Mouse (Mus musculus): Measurements from ENCODE around the gene Olfr1076. TPM values are rescaled to one million over a fixed set of nuclear protein-coding genes. Genes with fewer than 3 reads are reported as not detected.

The Olfr1076 gene
- polyA plus RNA-seq (2017; shearing (Covaris generic)) = not detected

GRCm38 (mm10) chr2:86508161-86508560 is at the start of gene Olfr1076:
Olfr1076 (plus strand) TSS chr2:86508461.

GRCm38 (mm10) chr2:86487286-86487685 is 21.0 kb upstream of the Olfr1076 start, which contains the start of gene Olfr228:
Olfr228 (minus strand) TSS chr2:86487386.

GRCm38 (mm10) chr2:86542380-86542779 is 34.1 kb downstream of the Olfr1076 start, which contains the start of gene Olfr1079:
Olfr1079 (minus strand) TSS chr2:86542480.

GRCm38 (mm10) chr2:86558135-86558534 is 49.9 kb downstream of the Olfr1076 start, which contains the start of gene Olfr1080:
Olfr1080 (minus strand) TSS chr2:86558235.

Other genes starting within 250 kb of the Olfr1076 start
- not detected for gene Olfr1051, start 229.4 kb upstream of the Olfr1076 start, polyA plus RNA-seq (2017; shearing (Covaris generic))
- gene Olfr1052, start 216.0 kb upstream of the Olfr1076 start, polyA plus RNA-seq (2017; shearing (Covaris generic)) = not detected
- not detected for gene Olfr1053, start 193.2 kb upstream of the Olfr1076 start, polyA plus RNA-seq (2017; shearing (Covaris generic))
- not detected for gene Olfr1054, start 173.0 kb upstream of the Olfr1076 start, polyA plus RNA-seq (2017; shearing (Covaris generic))
- gene Olfr1055, start 158.2 kb upstream of the Olfr1076 start, polyA plus RNA-seq (2017; shearing (Covaris generic)) = not detected
- not detected for gene Olfr1056, start 146.0 kb upstream of the Olfr1076 start, polyA plus RNA-seq (2017; shearing (Covaris generic))
- gene Olfr1057, start 130.1 kb upstream of the Olfr1076 start, polyA plus RNA-seq (2017; shearing (Covaris generic)) = not detected
- gene Olfr1058, start 119.9 kb upstream of the Olfr1076 start, polyA plus RNA-seq (2017; shearing (Covaris generic)) = not detected
- gene Olfr1061, start 94.4 kb upstream of the Olfr1076 start, polyA plus RNA-seq (2017; shearing (Covaris generic)) = not detected
- gene Olfr1062, start 81.7 kb upstream of the Olfr1076 start, polyA plus RNA-seq (2017; shearing (Covaris generic)) = not detected
- gene Olfr1065, start 57.9 kb upstream of the Olfr1076 start, polyA plus RNA-seq (2017; shearing (Covaris generic)) = not detected
- gene Olfr1066, start 52.2 kb upstream of the Olfr1076 start, polyA plus RNA-seq (2017; shearing (Covaris generic)) = not detected
- not detected for gene Olfr228, start 21.1 kb upstream of the Olfr1076 start, polyA plus RNA-seq (2017; shearing (Covaris generic))
- not detected for gene Olfr1079, start 34.0 kb downstream of the Olfr1076 start, polyA plus RNA-seq (2017; shearing (Covaris generic))
- gene Olfr1080, start 49.8 kb downstream of the Olfr1076 start, polyA plus RNA-seq (2017; shearing (Covaris generic)) = not detected
- gene Olfr1082, start 90.5 kb downstream of the Olfr1076 start, polyA plus RNA-seq (2017; shearing (Covaris generic)) = 0.30 TPM
- gene Olfr1084, start 131.3 kb downstream of the Olfr1076 start, polyA plus RNA-seq (2017; shearing (Covaris generic)) = not detected
- not detected for gene Olfr1085, start 153.6 kb downstream of the Olfr1076 start, polyA plus RNA-seq (2017; shearing (Covaris generic))
- 0.37 TPM for gene Olfr1086, start 171.6 kb downstream of the Olfr1076 start, polyA plus RNA-seq (2017; shearing (Covaris generic))
- not detected for gene Olfr1087, start 189.9 kb downstream of the Olfr1076 start, polyA plus RNA-seq (2017; shearing (Covaris generic))
- not detected for gene Olfr1089, start 225.2 kb downstream of the Olfr1076 start, polyA plus RNA-seq (2017; shearing (Covaris generic))